Mouse (Mus musculus) brain, embryonic 14.5 days (tissue): ENCODE results near the gene Rcvrn.

Experiments
- CTCF ChIP-seq: fragments of 200-500 bp; IDR thresholded peaks from 2 replicates; pipeline ENCODE4 v1.5.1; 2012; ENCODE audit warnings: inconsistent platforms, mild to moderate bottlenecking, moderate library complexity, borderline replicate concordance; ENCODE audit not compliant: insufficient read depth, insufficient read length; ENCODE audit errors: extremely low read depth
- POLR2A ChIP-seq: fragments of 200-500 bp; IDR thresholded peaks from 2 replicates; pipeline ENCODE4 v1.6.1; 2012; ENCODE audit warnings: mild to moderate bottlenecking, inconsistent platforms, borderline replicate concordance; ENCODE audit not compliant: poor library complexity, insufficient read depth, insufficient read length, severe bottlenecking; ENCODE audit errors: extremely low read depth

GRCm38 (mm10) chr11:67668460-67669007 lies 26.6 kb upstream of the Rcvrn start:
- no peak for TF ChIP-seq CTCF
- TF ChIP-seq POLR2A: no peak
